Mouse (Mus musculus) testis, adult 2 months (tissue): ENCODE data around the gene Mnt.

Experiments
- CTCF ChIP-seq: fragments of 200-500 bp; IDR thresholded peaks from 2 replicates; pipeline ENCODE4 v1.5.1; 2012; ENCODE audit warnings: low read depth, mild to moderate bottlenecking, inconsistent platforms, low read length, moderate library complexity; ENCODE audit not compliant: control insufficient read depth, insufficient read depth, insufficient replicate concordance
- POLR2A ChIP-seq: fragments of 200-500 bp; IDR thresholded peaks from 2 replicates; pipeline ENCODE4 v1.6.1; 2012; ENCODE audit warnings: low read depth, mild to moderate bottlenecking, inconsistent platforms, low read length, moderate library complexity; ENCODE audit not compliant: control insufficient read depth

- TF ChIP-seq POLR2A = no peak
- no peak for TF ChIP-seq CTCF
These were observed 38.9 kb downstream of the Mnt start for GRCm38 (mm10) chr11:74869603-74870002.
